Mouse (Mus musculus): ENCODE data around the gene Foxd3. TPM values are rescaled to one million over a fixed set of nuclear protein-coding genes. Genes with fewer than 3 reads are reported as not detected.
A peak's percentile ranks its signal among the peaks of the same experiment; 100 is the strongest.

The Foxd3 gene
- total and polyA plus RNA-seq, 2 experiments from 2014 or later = 0.11 to 0.81 TPM

DNA sequence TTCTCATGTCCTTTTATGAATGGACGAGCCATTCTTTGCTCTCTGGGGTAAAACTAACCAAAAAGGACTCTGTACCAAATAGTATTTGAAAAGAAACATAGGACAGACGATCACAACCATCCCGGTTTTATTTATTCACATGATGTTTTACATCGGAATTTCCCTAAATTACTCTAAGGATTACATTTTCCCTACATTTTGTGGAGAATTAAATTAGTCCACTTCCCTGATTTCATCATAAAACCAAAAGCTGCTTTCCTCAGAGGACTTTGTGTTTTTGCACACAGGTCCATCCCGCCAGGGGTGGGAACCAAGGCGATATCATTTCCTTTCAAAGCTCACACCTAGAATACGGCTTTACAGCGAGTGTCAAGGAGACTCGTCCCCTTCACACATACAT, 6.3 kb downstream of the Foxd3 start:
- Histone ChIP-seq H3K4me3 (ENCODE audit: low read depth, low read length) (no peak overlapping the region), H3K4me1 (ENCODE audit: insufficient read depth) (no peaks in the 10 kb centered on the region), H3K4me2 (ENCODE audit: low read depth) (no peak overlapping the region), H3K9me3 (ENCODE audit: low read length) (no peaks in the 10 kb centered on the region), H3K27me3 (ENCODE audit: insufficient read depth, low read length) (peaks cover 48% of the 10 kb centered on the region), H3K27ac (ENCODE audit: low read depth, low read length) (no peak overlapping the region), H3K9ac (no peak overlapping the region), H3K36me3 (ENCODE audit: insufficient read depth) (no peaks in the 10 kb centered on the region)
- no peak for ATAC-seq
- TF ChIP-seq CTCF (IDR thresholded peaks at IDR 0.05; ENCODE audit: low read depth) = no peak
- DNase-seq = peak; percentile 15
- WGBS = 8% methylated on average over 9 of the region's 9 CpGs

DNA sequence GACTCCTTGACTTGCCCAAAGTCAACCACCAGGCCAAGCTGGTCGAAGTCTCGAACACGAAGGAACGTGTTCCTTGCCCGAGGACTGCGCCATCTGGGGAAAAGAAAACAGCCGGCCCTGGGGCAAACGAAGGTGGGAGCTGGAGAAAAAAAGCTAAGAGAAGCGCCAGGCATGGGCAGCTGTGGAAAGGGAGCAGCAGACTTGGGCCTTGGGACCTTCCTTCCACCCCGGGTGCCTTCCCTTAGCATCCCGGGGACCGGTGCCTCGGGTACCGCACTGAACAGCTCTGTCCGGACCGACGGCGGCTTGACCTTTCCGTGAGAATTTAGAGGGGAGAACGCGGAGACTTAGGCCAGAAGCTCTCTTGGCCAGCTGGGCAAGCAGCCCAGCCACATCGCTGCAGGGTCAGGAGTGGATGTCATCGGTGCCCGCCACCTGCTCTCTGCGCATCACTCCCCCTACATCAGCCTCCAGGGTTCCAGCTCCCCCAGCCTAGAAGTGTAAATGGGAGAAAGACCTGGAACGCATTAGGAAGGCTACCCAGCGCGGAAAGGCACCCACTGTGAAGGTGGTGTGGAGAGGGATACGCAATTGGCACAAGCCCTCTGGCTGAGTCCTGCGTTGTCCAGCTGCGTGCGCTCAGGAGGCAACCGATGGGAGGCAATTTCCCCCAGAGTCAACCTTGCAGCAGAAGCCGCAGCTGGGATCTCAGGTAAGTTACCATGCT, 6.9 kb downstream of the Foxd3 start:
- no peak for TF ChIP-seq CTCF (IDR thresholded peaks at IDR 0.05; ENCODE audit: low read depth)
- H3K4me1 ChIP-seq (ENCODE audit: insufficient read depth) = no peaks in the 10 kb centered on the region
- no peak overlapping the region for H3K9ac ChIP-seq
- DNase-seq (peak; percentile 2), ATAC-seq (no peak)
- no peak overlapping the region for H3K4me3 ChIP-seq (ENCODE audit: low read depth, low read length)
- no peaks in the 10 kb centered on the region for H3K9me3 ChIP-seq (ENCODE audit: low read length)
- H3K27ac ChIP-seq (ENCODE audit: low read depth, low read length) = no peak overlapping the region
- no peaks in the 10 kb centered on the region for H3K36me3 ChIP-seq (ENCODE audit: insufficient read depth)
- H3K27me3 ChIP-seq (ENCODE audit: insufficient read depth, low read length) = peaks cover 48% of the 10 kb centered on the region
- WGBS = 3% methylated on average over 34 of the region's 34 CpGs
- H3K4me2 ChIP-seq (ENCODE audit: low read depth) = no peak overlapping the region

DNA sequence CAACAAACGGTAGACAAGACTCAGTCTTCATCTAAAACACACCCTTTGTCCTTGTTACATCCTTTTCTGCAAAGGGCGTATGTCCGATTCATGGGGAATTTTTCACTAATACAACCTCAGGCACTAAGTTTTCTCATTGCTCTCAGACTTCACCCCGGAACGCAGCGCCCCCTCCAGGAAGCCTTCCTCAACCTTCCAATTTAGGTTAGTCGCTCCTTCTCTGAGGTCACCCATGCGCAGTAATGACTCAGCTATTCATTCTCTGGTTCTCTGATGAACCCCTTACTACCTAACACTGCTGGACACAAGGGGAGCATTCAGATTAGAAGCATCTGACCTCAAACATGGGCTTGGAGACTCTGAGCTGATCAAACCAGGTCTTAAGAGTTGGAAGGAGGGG, 7.6 kb downstream of the Foxd3 start:
- WGBS = 14% methylated on average over 8 of the region's 8 CpGs

DNA sequence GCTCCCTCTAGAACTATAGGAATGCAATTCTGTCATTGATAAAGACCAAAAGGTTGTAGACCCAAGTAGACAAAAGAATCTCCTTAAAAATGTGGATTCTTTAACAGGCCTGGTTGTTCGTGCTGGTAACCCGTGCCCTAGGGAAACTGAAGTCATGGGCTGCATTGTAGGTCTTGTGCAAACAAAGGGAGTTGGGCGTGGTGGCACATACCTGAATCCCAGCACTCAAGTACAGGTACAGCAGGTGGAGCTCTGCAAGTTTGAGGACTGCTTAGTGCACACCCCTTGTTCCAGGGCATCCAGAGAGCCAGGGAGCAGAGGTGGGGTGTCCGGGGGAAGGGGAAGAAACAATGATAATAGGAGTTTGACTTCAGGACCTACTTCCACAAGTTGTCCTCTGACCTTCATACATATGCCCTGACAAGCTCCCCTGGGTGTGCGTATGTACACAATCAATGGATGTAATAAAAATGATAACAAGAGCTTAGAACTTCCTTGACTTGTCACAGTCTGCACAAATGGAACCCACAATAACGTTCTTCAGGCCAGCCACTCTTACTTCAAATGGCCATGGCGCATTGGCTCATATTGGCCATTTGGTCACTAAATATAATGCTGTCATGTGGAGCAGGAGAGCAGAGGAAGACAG, 14.2 kb downstream of the Foxd3 start:
- no peak for ATAC-seq
- WGBS = 89% methylated on average over 7 of the region's 7 CpGs
- Histone ChIP-seq H3K36me3 (ENCODE audit: insufficient read depth) (no peaks in the 10 kb centered on the region), H3K4me3 (ENCODE audit: low read depth, low read length) (no peak overlapping the region), H3K27me3 (ENCODE audit: insufficient read depth, low read length) (peaks cover 7% of the 10 kb centered on the region; the same call in 1 of the 2 replicates), H3K9ac (no peak overlapping the region), H3K4me1 (ENCODE audit: insufficient read depth) (no peaks in the 10 kb centered on the region), H3K27ac (ENCODE audit: low read depth, low read length) (no peak overlapping the region), H3K4me2 (ENCODE audit: low read depth) (no peak overlapping the region), H3K9me3 (ENCODE audit: low read length) (no peaks in the 10 kb centered on the region)
- TF ChIP-seq CTCF (IDR thresholded peaks at IDR 0.05; ENCODE audit: low read depth) = no peak
- no peak for DNase-seq

More for the DNA sequence above, 7.6 kb downstream of the Foxd3 start:
- no peak overlapping the region for H3K4me2 ChIP-seq (ENCODE audit: low read depth)
- H3K27ac ChIP-seq (ENCODE audit: low read depth, low read length) = no peak overlapping the region
- no peak overlapping the region for H3K4me3 ChIP-seq (ENCODE audit: low read depth, low read length)
- no peaks in the 10 kb centered on the region for H3K36me3 ChIP-seq (ENCODE audit: insufficient read depth)
- H3K27me3 ChIP-seq (ENCODE audit: insufficient read depth, low read length) = peaks cover 48% of the 10 kb centered on the region
- no peaks in the 10 kb centered on the region for H3K9me3 ChIP-seq (ENCODE audit: low read length)
- ATAC-seq (no peak), DNase-seq (no peak)
- 0 out of 2 replicates have a peak, but pooled peaks have one; percentile 2 for TF ChIP-seq CTCF (IDR thresholded peaks at IDR 0.05; ENCODE audit: low read depth)
- H3K9ac ChIP-seq = no peak overlapping the region
- no peaks in the 10 kb centered on the region for H3K4me1 ChIP-seq (ENCODE audit: insufficient read depth)

DNA sequence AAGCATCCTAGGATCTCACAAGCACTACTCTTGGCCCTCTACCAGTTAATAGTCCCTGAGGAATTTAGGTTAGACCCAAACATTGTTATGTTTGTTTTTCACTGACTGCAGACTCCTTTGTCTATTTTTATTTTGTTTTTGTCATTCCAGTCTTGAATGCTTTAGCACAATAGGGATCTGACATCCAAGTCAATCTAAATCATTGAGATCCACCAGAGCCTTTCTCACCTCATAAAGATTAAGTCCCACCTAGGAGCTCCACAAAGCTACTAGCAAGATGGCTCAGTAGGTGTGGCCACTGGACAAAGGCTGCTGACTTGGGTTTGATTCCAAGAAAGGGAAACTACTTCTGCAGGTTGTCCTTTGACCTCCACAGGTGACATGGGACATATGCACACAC, 19.1 kb downstream of the Foxd3 start:
- Histone ChIP-seq H3K27me3 (ENCODE audit: insufficient read depth, low read length) (no peaks in the 10 kb centered on the region), H3K27ac (ENCODE audit: low read depth, low read length) (no peak overlapping the region), H3K4me2 (ENCODE audit: low read depth) (no peak overlapping the region), H3K9ac (no peak overlapping the region), H3K4me3 (ENCODE audit: low read depth, low read length) (no peak overlapping the region), H3K9me3 (ENCODE audit: low read length) (no peaks in the 10 kb centered on the region), H3K4me1 (ENCODE audit: insufficient read depth) (no peaks in the 10 kb centered on the region), H3K36me3 (ENCODE audit: insufficient read depth) (no peaks in the 10 kb centered on the region)
- no peak for TF ChIP-seq CTCF (IDR thresholded peaks at IDR 0.05; ENCODE audit: low read depth)
- ATAC-seq = no peak
- DNase-seq = no peak

DNA sequence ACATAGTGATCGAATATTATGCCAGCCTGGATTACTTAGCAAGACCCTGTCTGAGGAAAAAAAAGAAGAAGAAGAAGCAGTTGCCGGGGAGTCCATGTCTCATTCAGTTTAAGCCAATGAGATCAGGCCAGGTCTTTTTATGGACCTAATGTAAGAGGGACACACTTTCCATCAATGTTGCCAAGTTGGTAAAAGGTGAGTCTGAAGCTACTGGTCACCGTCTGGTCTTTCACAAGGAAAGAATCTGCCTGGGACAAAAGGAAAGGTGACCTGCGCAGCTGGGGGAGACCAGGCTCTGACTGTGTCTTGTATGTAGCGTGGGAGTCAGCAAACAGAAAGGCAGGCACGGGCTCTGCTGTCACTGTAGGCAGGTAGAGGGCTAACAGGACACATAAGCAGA, 27.8 kb downstream of the Foxd3 start:
- no peaks in the 10 kb centered on the region for H3K27me3 ChIP-seq (ENCODE audit: insufficient read depth, low read length)
- no peak overlapping the region for H3K4me2 ChIP-seq (ENCODE audit: low read depth)
- no peak overlapping the region for H3K9ac ChIP-seq
- ATAC-seq = no peak
- H3K36me3 ChIP-seq (ENCODE audit: insufficient read depth) = no peaks in the 10 kb centered on the region
- no peak for DNase-seq
- H3K4me1 ChIP-seq (ENCODE audit: insufficient read depth) = no peaks in the 10 kb centered on the region
- H3K9me3 ChIP-seq (ENCODE audit: low read length) = no peaks in the 10 kb centered on the region
- TF ChIP-seq CTCF (IDR thresholded peaks at IDR 0.05; ENCODE audit: low read depth) = no peak
- 88% methylated on average over 6 of the region's 6 CpGs for WGBS
- H3K4me3 ChIP-seq (ENCODE audit: low read depth, low read length) = no peak overlapping the region
- H3K27ac ChIP-seq (ENCODE audit: low read depth, low read length) = no peak overlapping the region

DNA sequence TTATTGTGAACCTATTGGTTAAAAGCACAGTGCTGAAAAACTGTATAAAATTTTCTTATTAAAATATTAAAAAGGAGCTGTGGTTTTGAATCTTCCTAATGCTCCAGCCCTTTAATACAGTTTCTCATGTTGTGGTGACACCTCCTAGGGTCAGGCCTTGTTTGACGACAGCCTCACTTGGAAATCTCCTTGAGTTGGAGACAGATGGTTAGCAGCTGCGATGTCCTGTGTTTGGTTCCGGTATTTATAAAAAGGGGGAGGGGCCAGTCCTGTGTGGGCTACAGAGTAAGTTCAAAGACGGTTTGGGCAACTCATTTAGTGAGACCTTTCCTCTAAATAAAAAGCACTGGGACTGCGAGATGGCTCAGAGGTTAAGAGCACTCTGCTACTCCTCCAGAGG, 30.2 kb downstream of the Foxd3 start:
- 71% methylated on average over 5 of the region's 5 CpGs for WGBS

More for the DNA sequence above, 30.2 kb downstream of the Foxd3 start:
- no peaks in the 10 kb centered on the region for H3K9me3 ChIP-seq (ENCODE audit: low read length)
- ATAC-seq = no peak
- no peak for TF ChIP-seq CTCF (IDR thresholded peaks at IDR 0.05; ENCODE audit: low read depth)
- no peak for DNase-seq
- no peak overlapping the region for H3K27ac ChIP-seq (ENCODE audit: low read depth, low read length)
- H3K4me2 ChIP-seq (ENCODE audit: low read depth) = no peak overlapping the region
- no peak overlapping the region for H3K9ac ChIP-seq
- no peak overlapping the region for H3K4me3 ChIP-seq (ENCODE audit: low read depth, low read length)
- no peaks in the 10 kb centered on the region for H3K36me3 ChIP-seq (ENCODE audit: insufficient read depth)
- no peaks in the 10 kb centered on the region for H3K4me1 ChIP-seq (ENCODE audit: insufficient read depth)
- H3K27me3 ChIP-seq (ENCODE audit: insufficient read depth, low read length) = no peaks in the 10 kb centered on the region

Small RNA genes within 50 kb of the gene (microRNA-seq; reads per million reads assigned to microRNA genes)
- 0 reads per million in 2 experiments for gene Gm23366

Other genes starting within 250 kb of the Foxd3 start
- gene Alg6, start 59.4 kb downstream of the Foxd3 start, total RNA-seq (2014; rRNA removed) = 13.0 and 18.2 TPM in 2 replicates
- 6.3 and 9.8 TPM in 2 replicates for gene Alg6, start 59.4 kb downstream of the Foxd3 start, polyA plus RNA-seq (2015; fragmentation: Nextera tagmentation; extraction: Ambion mirVana)
- gene Efcab7, start 172.9 kb downstream of the Foxd3 start, total RNA-seq (2014; rRNA removed) = 14.7 and 17.1 TPM in 2 replicates
- 11.4 and 12.0 TPM in 2 replicates for gene Efcab7, start 172.9 kb downstream of the Foxd3 start, polyA plus RNA-seq (2015; fragmentation: Nextera tagmentation; extraction: Ambion mirVana)

All from forebrain, postnatal 0 days (tissue).